Mouse (Mus musculus) cerebellum, postnatal 4 days (tissue): ENCODE data around the gene Gm20388.
A peak's percentile ranks its signal among the peaks of the same experiment; 100 is the strongest.

Experiments used
- DNase-seq, 2 experiments: peaks; one replicate each; pipeline ENCODE4 v3.0.0; 2022; ENCODE audit warnings: low spot score in 2 of 2, mixed read lengths in 1 of 2

The Gm20388 gene

GRCm38 (mm10) chr8:123752773-123753468, 3842.3 kb downstream of the Gm20388 start:
- peak in 1 of 2 experiments; percentile 69 for DNase-seq

GRCm38 (mm10) chr8:123753604-123754375, 3843.1 kb downstream of the Gm20388 start:
- DNase-seq, result no peak

GRCm38 (mm10) chr8:123754538-123755431, 3844.1 kb downstream of the Gm20388 start:
- DNase-seq, result no peak

- DNase-seq, result no peak
These were observed 3846.3 kb downstream of the Gm20388 start for GRCm38 (mm10) chr8:123756901-123757300.

- no peak for DNase-seq
These were observed 3848.3 kb downstream of the Gm20388 start for GRCm38 (mm10) chr8:123758935-123759334.

- DNase-seq, result no peak
These were observed 3849.3 kb downstream of the Gm20388 start for GRCm38 (mm10) chr8:123759933-123760332.

GRCm38 (mm10) chr8:123760579-123760978, 3849.9 kb downstream of the Gm20388 start:
- DNase-seq, result no peak

GRCm38 (mm10) chr8:123761266-123761882, 3850.7 kb downstream of the Gm20388 start:
- peak in 1 of 2 experiments; percentile 47 for DNase-seq

- DNase-seq, result no peak
These were observed 3851.2 kb downstream of the Gm20388 start for GRCm38 (mm10) chr8:123761883-123762270.

- DNase-seq, result no peak
These were observed 3852.7 kb downstream of the Gm20388 start for GRCm38 (mm10) chr8:123763355-123763754.

- peak in 1 of 2 experiments; percentile 35 for DNase-seq
These were observed 3854.0 kb downstream of the Gm20388 start for GRCm38 (mm10) chr8:123764671-123765070.

GRCm38 (mm10) chr8:123766516-123766915, 3855.9 kb downstream of the Gm20388 start:
- no peak for DNase-seq

GRCm38 (mm10) chr8:123767874-123768273, 3857.2 kb downstream of the Gm20388 start:
- DNase-seq, result no peak

- peak in 1 of 2 experiments; percentile 64 for DNase-seq
These were observed 3858.1 kb downstream of the Gm20388 start for GRCm38 (mm10) chr8:123768492-123769356.

GRCm38 (mm10) chr8:123773468-123773867, 3862.8 kb downstream of the Gm20388 start:
- DNase-seq, result no peak

- DNase-seq, result no peak
These were observed 3863.8 kb downstream of the Gm20388 start for GRCm38 (mm10) chr8:123774491-123774890.

- DNase-seq, result peak in 1 of 2 experiments; percentile 36
These were observed 3866.7 kb downstream of the Gm20388 start for GRCm38 (mm10) chr8:123777319-123777718.

GRCm38 (mm10) chr8:123780471-123780870, 3869.8 kb downstream of the Gm20388 start:
- no peak for DNase-seq

GRCm38 (mm10) chr8:123781256-123781655, 3870.6 kb downstream of the Gm20388 start:
- no peak for DNase-seq

- DNase-seq, result peak; percentile 75 to 82
These were observed 3873.0 kb downstream of the Gm20388 start for GRCm38 (mm10) chr8:123783525-123784249.
